8 mouse cellular contexts compared by ENCODE assay signal in genomic region chr15:101519792-101520191, GRCm38 (mm10). TPM values are rescaled to one million over a fixed set of nuclear protein-coding genes. Genes with fewer than 3 reads are reported as not detected.
DNase-seq lines count a peak whose midpoint lies in the region; TF ChIP-seq lines count a peak whose summit lies in the region.
"Had no signal": no experiment of that assay in that cellular context is flagged by ENCODE, and none has a peak within 500 bp of the region (broad histone marks: within the 10 kb centered on the region; RNA-seq: fewer than 3 reads in every experiment).

No protein-coding gene starts in this region.

- no peaks in the 10 kb centered on the region for H3K79me2 ChIP-seq in CH12.LX (replicated peaks; ENCODE audit: control insufficient read depth, extremely low read depth, insufficient read depth, poor library complexity, severe bottlenecking)

- peak; percentile 42 to 89 for TF ChIP-seq CTCF in CH12.LX (conservative IDR thresholded peaks at IDR 0.05 in 1 of 2, IDR thresholded peaks at IDR 0.05 in 1 of 2; ENCODE audit: low read depth in 2 of 2, low read length in 2 of 2)

- peaks cover 73% of the 10 kb centered on the region for H3K27me3 ChIP-seq in CH12.LX (replicated peaks)

- TF ChIP-seq EP300 in CH12.LX (IDR thresholded peaks at IDR 0.05; ENCODE audit: low read length), result no peak

- TF ChIP-seq POLR2A in CH12.LX (IDR thresholded peaks at IDR 0.05; ENCODE audit: low read depth, low read length), result no peak

- dilution Hi-C loops in CH12.LX (cut with MboI; ENCODE audit: extremely low pct_ligation_motif_present, extremely low pct_unique_long_range_greater_than_20kb, low sequenced_read_pairs), result no loop called here

- H3K4me1 ChIP-seq in CH12.LX (ENCODE audit: control insufficient read depth in 1 of 2, insufficient read depth in 2 of 2), result no peaks in the 10 kb centered on the region
- H3K4me1 ChIP-seq: liver, embryonic 15.5 days had no signal

- H3K9ac ChIP-seq in CH12.LX (ENCODE audit: insufficient read depth, low read depth), result no peak overlapping the region
- H3K9ac ChIP-seq: liver, embryonic 15.5 days had no signal

- no peak overlapping the region for H3K4me3 ChIP-seq in CH12.LX (replicated peaks in 1 of 3; ENCODE audit: low read depth in 2 of 3, low read length in 2 of 3, poor library complexity in 1 of 3)
- H3K4me3 ChIP-seq: liver, embryonic 15.5 days had no signal

- in situ Hi-C loops in CH12.LX (cut with MboI; ENCODE audit: low pct_ligation_motif_present, low pct_unique_long_range_greater_than_20kb, low sequenced_read_pairs), result loop anchor here (10.0 kb wide), 1 partner anchor 455 kb away; no protein-coding TSS in a partner anchor

- no peak overlapping the region for H3K4me2 ChIP-seq in CH12.LX (ENCODE audit: insufficient read depth, low read depth, poor library complexity, severe bottlenecking)
- H3K4me2 ChIP-seq: liver, embryonic 15.5 days had no signal

- H3K9me3 ChIP-seq in CH12.LX (replicated peaks; ENCODE audit: low read length), result peaks cover 4% of the 10 kb centered on the region
- H3K9me3 ChIP-seq: liver, embryonic 15.5 days had no signal

- peak; percentile 90 for TF ChIP-seq RAD21 in CH12.LX (IDR thresholded peaks at IDR 0.05; ENCODE audit: low read depth, low read length)

- no peaks in the 10 kb centered on the region for H3K36me3 ChIP-seq in CH12.LX (replicated peaks in 1 of 2; ENCODE audit: control insufficient read depth in 1 of 2, insufficient read depth in 1 of 2, low read length in 1 of 2)
- H3K36me3 ChIP-seq: liver, embryonic 15.5 days had no signal

- H3K27ac ChIP-seq in CH12.LX (ENCODE audit: insufficient read depth, low read depth), result no peak overlapping the region
- H3K27ac ChIP-seq: liver, embryonic 15.5 days had no signal

- DNase-seq in A20 (ENCODE audit: low read depth, low spot score), result peak; percentile 56
- DNase-seq in CH12.LX (ENCODE audit: extremely low read depth), result peak; percentile 63
- peak; percentile 24 for DNase-seq in c-Kit-positive CD71-positive TER-119-positive erythroid progenitor cells, embryonic 14.5 days (ENCODE audit: low spot score)
- DNase-seq in frontal cortex, postnatal 36 days (ENCODE audit: low spot score in 2 of 2), result peak; percentile 76 to 87
- DNase-seq in layer of hippocampus, adult 8-10 months (ENCODE audit: low spot score in 2 of 2), result peak; percentile 57 to 83
- DNase-seq in lung, postnatal 25 days (ENCODE audit: low spot score), result peak; percentile 61
- peak; percentile 58 for DNase-seq in telencephalon, adult 2 months (ENCODE audit: low read depth, low spot score)

TF ChIP-seq in CH12.LX, 34 proteins besides CTCF, POLR2A, EP300 and RAD21:
- TF ChIP-seq ZC3H11A (IDR thresholded peaks at IDR 0.05; ENCODE audit: low read depth, low read length), result peak; percentile 62
- peak; percentile 55; the same call in 1 of the 2 replicates for TF ChIP-seq MYC (IDR thresholded peaks at IDR 0.05; ENCODE audit: low read depth, low read length)
- TF ChIP-seq TCF12 (IDR thresholded peaks at IDR 0.05; ENCODE audit: low read depth, low read length), result no peak
- TF ChIP-seq SMC3 (IDR thresholded peaks at IDR 0.05; ENCODE audit: low read depth, low read length), result peak; percentile 84

RNA-seq across cellular contexts. Expression of gene Gm49425, which starts 2.7 kb away (rescaled TPM):
- total RNA-seq in CH12.LX (2012; rRNA removed) (not detected in 2 replicates), CH12.LX (2014; rRNA removed) (not detected in 2 replicates)
- not detected in 2 replicates for polyA plus RNA-seq in CH12.LX (2012; ENCODE audit: insufficient read length, low read depth)
- total RNA-seq in layer of hippocampus, adult 8-10 months (2022), result not detected
- polyA plus RNA-seq: liver, embryonic 15.5 days had no signal

RNA-seq across cellular contexts. Expression of gene Krt84, which starts 12.8 kb away (rescaled TPM):
- not detected in 2 replicates for total RNA-seq in CH12.LX (2012; rRNA removed)
- total RNA-seq in CH12.LX (2014; rRNA removed), result not detected in 2 replicates
- polyA plus RNA-seq in CH12.LX (2012; ENCODE audit: insufficient read length, low read depth), result not detected in 2 replicates
- not detected for total RNA-seq in layer of hippocampus, adult 8-10 months (2022)
- polyA plus RNA-seq: liver, embryonic 15.5 days had no signal

RNA-seq across cellular contexts. Expression of gene Krt83, which starts 28.5 kb away (rescaled TPM):
- total RNA-seq in CH12.LX (2012; rRNA removed) (not detected in 2 replicates), CH12.LX (2014; rRNA removed) (not detected in 2 replicates)
- polyA plus RNA-seq in CH12.LX (2012; ENCODE audit: insufficient read length, low read depth), result not detected in 2 replicates
- not detected for total RNA-seq in layer of hippocampus, adult 8-10 months (2022)

RNA-seq across cellular contexts. Expression of gene Krt82, which starts 30.7 kb away (rescaled TPM):
- total RNA-seq in CH12.LX (2012; rRNA removed) (not detected in 2 replicates), CH12.LX (2014; rRNA removed) (not detected in 2 replicates)
- polyA plus RNA-seq in CH12.LX (2012; ENCODE audit: insufficient read length, low read depth), result not detected in 2 replicates
- total RNA-seq in layer of hippocampus, adult 8-10 months (2022), result not detected
- polyA plus RNA-seq: liver, embryonic 15.5 days had no signal

RNA-seq across cellular contexts. Expression of gene Krt90, which starts 43.0 kb away (rescaled TPM):
- total RNA-seq in CH12.LX (2012; rRNA removed) (not detected in 2 replicates), CH12.LX (2014; rRNA removed) (not detected in 2 replicates)
- polyA plus RNA-seq in CH12.LX (2012; ENCODE audit: insufficient read length, low read depth), result not detected in 2 replicates
- total RNA-seq in layer of hippocampus, adult 8-10 months (2022), result under 1 TPM in 1 of 4 experiments, not detected in 3; 0.18 TPM
- polyA plus RNA-seq: liver, embryonic 15.5 days had no signal

Comparison
In these comparisons a context has a peak if more than half of its experiments do, and no peak if none do; other contexts are left out.
1. DNase-seq: peak in every context shown above with its lines; median percentile 82 in frontal cortex, postnatal 36 days; 70 in layer of hippocampus, adult 8-10 months; 63 in CH12.LX; 61 in lung, postnatal 25 days; 58 in telencephalon, adult 2 months; 56 in A20; 24 in c-Kit-positive CD71-positive TER-119-positive erythroid progenitor cells, embryonic 14.5 days.